Mouse (Mus musculus): Measurements from ENCODE around the gene Hspa2.

GRCm38 (mm10) chr12:76418346-76418745, 14.4 kb downstream of the Hspa2 start:
- TF ChIP-seq POLR2A (IDR thresholded peaks at IDR 0.05; ENCODE audit: extremely low read depth, insufficient read depth, low read length) (no peak), CTCF (IDR thresholded peaks at IDR 0.05; ENCODE audit: low read depth, low read length) (no peak)

Measured in liver, adult 2 months (tissue).